Mouse (Mus musculus): Measurements from ENCODE around the gene 1700019N19Rik. TPM values are rescaled to one million over a fixed set of nuclear protein-coding genes. Genes with fewer than 3 reads are reported as not detected.
A peak's percentile ranks its signal among the peaks of the same experiment; 100 is the strongest.

Gene 1700019N19Rik
- total RNA-seq, 2 experiments from 2014 or later = not detected

DNA sequence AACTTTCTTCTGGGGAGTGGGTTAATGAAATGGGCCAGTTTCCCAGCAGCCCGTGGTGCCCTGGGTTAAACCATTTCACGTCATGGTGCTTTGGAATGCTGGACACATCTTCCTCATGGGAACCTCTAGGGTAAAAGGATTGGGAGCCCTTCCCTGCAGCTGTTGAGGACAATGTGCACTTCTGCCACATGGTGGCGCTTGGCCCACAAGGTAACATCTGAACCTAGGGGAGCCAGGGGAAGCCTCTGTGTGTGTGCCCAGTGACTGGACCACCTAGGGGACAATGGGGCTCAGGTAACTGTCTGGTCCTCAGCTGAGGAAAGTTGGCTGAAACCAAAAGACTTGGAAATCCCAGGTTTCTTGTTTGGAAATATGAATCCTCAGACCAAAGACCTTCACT, 12.1 kb upstream of the 1700019N19Rik start:
- peak; percentile 67 to 86 for DNase-seq

- DNase-seq = no peak
Measured at GRCm38 (mm10) chr19:58805191-58805779, 11.0 kb upstream of the 1700019N19Rik start.

DNA sequence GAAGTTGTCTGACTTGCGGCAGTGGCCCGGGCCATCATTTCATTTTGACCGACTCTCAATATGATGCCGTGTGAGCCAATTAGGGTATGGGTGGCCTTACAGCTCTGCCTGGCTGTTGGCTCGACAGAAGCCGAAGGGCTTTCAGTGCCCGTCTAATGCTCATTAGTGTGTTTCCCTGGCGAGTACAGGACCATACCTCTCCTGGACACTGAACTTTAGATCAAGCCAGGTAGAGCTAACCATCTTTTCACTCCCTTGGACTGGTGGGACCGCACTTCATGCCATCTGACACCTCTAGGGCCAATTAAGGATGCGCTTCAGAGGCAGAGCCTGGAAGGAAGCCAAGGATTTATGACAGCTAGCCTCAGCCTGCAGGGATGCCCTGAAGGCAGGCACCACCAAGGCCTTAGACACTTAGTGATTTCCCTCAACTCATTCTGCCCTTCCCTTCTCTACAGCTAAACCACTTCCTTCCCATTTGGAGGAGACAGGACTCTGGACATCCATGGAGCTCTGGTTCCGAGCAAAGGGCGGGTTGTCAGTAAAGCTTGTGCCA, 931 bp upstream of the 1700019N19Rik start:
- no peak for DNase-seq

DNA sequence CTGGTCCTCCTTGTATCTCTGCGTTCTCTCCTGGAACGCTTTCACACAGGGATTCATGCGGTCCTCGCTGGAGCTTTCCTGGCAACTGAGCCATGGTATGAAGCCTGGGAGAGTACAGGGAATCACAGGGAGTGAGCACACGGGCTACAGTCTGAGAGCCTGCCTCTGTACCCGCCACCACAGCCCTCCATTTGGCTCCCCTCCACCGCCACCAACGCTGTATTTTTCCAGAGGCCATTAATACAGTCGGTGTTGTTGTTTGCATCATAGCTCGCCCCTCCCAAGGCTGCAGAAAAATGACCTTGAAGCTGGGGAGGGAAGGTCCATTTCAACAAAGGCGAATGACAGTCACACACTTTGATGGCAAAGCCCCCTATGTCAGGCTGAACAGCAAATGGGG, 5.1 kb downstream of the 1700019N19Rik start:
- DNase-seq = no peak

- no peak for DNase-seq
Measured at GRCm38 (mm10) chr19:58783938-58784337, 10.3 kb downstream of the 1700019N19Rik start.

DNA sequence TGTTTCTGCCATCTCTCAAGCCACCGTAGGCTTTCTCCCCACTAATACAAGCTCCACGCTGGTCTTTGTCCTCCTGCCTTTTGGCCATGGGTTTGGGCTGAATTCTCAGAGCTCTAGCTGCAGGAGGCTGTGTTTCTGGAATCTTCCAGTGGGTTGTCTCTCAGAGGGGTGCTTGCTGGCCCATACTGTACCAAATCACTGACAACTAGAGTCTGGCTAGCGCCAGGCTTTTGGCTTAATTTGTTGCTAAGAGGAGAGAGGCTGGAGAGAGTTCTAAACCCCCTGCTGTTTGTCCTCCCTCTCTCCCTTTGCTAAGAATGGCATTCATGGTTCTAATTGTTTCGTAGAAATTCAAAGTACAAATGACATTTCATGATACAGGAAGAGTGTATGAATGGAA, 12.7 kb downstream of the 1700019N19Rik start:
- no peak for DNase-seq

- no peak for DNase-seq
Measured at GRCm38 (mm10) chr19:58776461-58776860, 17.8 kb downstream of the 1700019N19Rik start.

DNA sequence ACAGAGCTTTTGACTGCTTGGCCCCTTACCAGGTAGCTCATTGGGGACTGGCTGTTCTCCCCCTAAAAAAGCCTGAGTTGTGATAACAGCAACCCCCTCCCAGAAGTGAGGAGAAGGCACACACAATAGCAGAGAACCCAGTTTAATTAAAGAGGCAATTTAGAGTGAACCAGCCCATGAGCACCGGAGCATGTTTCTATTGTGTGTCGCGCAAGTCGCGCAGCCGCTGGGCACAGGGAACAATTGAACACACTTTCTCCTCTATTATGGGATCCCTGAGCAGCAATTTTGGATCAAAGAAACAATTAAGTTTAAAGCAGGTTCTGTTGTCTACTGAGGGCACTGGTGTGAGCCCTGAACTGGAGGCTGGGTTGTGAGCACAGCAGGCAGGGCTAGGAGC, 26.9 kb downstream of the 1700019N19Rik start:
- DNase-seq = no peak

- DNase-seq = peak; percentile 55 to 56
Measured at GRCm38 (mm10) chr19:58762848-58763541, 31.3 kb downstream of the 1700019N19Rik start.

- no peak for DNase-seq
Measured at GRCm38 (mm10) chr19:58762316-58762715, 31.9 kb downstream of the 1700019N19Rik start.

DNA sequence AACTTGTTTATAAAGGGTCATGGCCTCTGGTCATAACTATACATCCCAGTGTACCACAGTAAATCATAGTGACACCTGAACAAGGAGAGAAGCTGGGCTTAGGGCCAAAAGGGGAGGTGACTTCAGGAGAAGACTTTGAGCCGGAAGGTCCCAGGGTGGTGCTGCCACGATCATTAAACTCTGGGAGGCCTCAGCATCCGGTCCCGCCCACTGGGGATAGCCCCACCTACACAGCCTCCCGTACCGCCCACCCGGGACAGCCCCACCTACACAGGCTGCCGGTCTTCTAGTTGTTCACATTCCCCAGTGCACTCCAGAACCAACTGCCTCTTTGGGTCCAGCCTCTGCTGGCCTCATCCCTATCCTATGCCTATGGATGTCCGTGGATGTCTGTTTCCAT, 34.8 kb downstream of the 1700019N19Rik start, which contains the start of gene Pnliprp2:
Pnliprp2 (plus strand) TSS at position 297 of the 400 bp plus-strand sequence.
- no peak for DNase-seq

DNA sequence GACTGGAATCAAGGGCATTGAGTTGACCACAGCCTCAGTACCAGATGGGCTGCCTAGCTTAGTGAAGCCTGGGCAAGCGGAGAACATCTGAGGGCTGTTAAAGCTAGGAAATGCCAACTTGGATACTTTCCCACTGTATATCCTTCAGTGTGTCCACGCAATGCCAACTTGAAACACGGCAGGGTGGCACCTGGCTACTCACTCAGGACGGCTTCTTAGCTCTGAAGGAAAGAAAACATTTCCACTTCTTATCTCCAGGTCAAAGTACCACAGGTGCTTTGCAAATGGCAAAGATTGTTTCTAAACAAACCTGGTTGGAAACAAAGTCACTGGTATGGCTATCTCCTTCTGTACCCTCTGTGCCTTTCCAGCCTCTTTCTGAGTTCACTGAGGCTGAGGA, 35.4 kb downstream of the 1700019N19Rik start:
- DNase-seq = no peak

DNA sequence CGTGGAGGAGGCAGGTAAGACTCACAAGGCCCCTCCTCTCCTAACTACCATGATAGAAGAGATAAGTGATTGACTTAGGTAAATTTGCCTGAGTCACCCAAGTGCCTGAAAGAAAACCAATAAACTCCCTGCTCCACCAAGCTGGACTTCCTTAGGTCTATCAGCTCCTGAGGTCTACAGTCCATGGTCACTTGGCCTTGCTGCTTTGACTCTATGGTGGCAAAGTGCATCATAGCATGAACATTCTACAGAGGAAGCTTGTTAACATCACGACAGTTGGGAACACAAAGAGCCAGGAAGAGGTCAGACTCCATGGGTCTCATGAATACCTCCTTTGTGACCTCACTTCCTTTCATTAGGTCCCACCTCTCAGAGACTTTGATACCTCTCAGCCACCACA, 42.8 kb downstream of the 1700019N19Rik start:
- DNase-seq = no peak

- DNase-seq = no peak
Measured at GRCm38 (mm10) chr19:58750822-58751221, 43.4 kb downstream of the 1700019N19Rik start.

- no peak for DNase-seq
Measured at GRCm38 (mm10) chr19:58747498-58748000, 46.7 kb downstream of the 1700019N19Rik start.

- DNase-seq = no peak
Measured at GRCm38 (mm10) chr19:58743736-58744135, 50.5 kb downstream of the 1700019N19Rik start.

GRCm38 (mm10) chr19:58742711-58743110, 51.5 kb downstream of the 1700019N19Rik start:
- DNase-seq = no peak

GRCm38 (mm10) chr19:58741036-58741435, 53.2 kb downstream of the 1700019N19Rik start:
- DNase-seq = no peak

DNA sequence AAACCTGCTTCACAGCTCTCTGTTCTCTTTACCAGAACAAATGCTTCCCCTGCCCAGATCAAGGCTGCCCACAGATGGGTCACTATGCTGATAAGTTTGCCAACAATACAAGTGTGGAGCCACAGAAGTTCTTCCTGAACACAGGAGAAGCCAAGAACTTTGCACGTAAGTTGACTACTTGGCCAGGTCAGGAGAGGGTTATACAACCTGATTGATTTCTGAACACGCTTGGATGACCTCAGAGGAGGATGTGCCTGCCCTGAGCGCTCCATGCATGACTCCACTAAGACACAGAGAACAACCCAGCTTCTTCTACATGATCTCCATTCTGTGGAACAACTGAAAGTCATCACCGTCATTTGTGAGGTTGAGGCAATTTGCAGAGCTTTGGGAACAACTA, 56.1 kb downstream of the 1700019N19Rik start:
- DNase-seq = no peak

Measured in heart, adult 18-20 months (tissue).